Mouse (Mus musculus): ENCODE results near the gene Dffa. TPM values are rescaled to one million over a fixed set of nuclear protein-coding genes. Genes with fewer than 3 reads are reported as not detected.

Gene Dffa
- 38.7 and 38.8 TPM in 2 replicates for polyA plus RNA-seq (2015; fragmentation: Nextera tagmentation; extraction: Ambion mirVana)

- Histone ChIP-seq H3K4me2 (peak within 1 kb of the TSS; percentile 87), H3K4me1 (peaks cover 10% of the 10 kb centered on the region), H3K4me3 (peak within 1 kb of the TSS; percentile 89), H3K9me3 (no peaks in the 10 kb centered on the region), H3K9ac (peak within 1 kb of the TSS; percentile 94), H3K36me3 (peaks cover 28% of the 10 kb centered on the region), H3K27me3 (no peaks in the 10 kb centered on the region), H3K27ac (no peak within 1 kb of the TSS)
- WGBS: 1% methylated on average over 35 of the region's 35 CpGs
- ATAC-seq (ENCODE audit: insufficient number of reproducible peaks, low FRiP score, low TSS enrichment, low read depth): peak; percentile 79
Measured at GRCm38 (mm10) chr4:149103875-149104561, at the start of gene Dffa. Gene Dffa (plus strand): TSS chr4:149104146.

GRCm38 (mm10) chr4:149055847-149056246 lies 48.1 kb upstream of the Dffa start:
- no peak overlapping the region for H3K9ac ChIP-seq
- no peak overlapping the region for H3K27ac ChIP-seq
- H3K9me3 ChIP-seq: no peaks in the 10 kb centered on the region
- peaks cover 28% of the 10 kb centered on the region for H3K4me1 ChIP-seq
- no peak for ATAC-seq (ENCODE audit: insufficient number of reproducible peaks, low FRiP score, low TSS enrichment, low read depth)
- peaks cover 6% of the 10 kb centered on the region; the same call in 1 of the 2 replicates for H3K27me3 ChIP-seq
- H3K4me2 ChIP-seq: no peak overlapping the region
- 58% methylated on average over 6 of the region's 6 CpGs for WGBS
- no peak overlapping the region for H3K4me3 ChIP-seq
- no peaks in the 10 kb centered on the region for H3K36me3 ChIP-seq

DNA sequence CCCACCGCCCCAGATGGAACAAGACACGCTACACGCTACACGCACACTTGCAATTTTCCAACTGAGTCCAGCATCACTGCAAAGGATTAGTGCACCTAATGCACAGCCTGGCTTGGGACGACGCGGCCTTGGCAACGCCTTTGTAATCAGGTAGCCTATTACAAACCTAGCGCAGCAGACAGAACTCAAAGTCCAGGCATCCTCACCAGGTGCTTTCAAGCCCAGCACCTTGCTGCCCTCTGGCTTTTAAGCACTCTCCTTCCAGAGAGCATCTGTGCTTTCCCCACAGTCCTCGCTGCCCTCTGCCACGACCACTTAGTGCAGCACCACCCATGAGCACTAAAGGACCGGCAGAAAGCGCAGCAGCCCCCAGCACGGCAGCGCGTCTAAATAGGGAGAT lies 47.0 kb upstream of the Dffa start:
- H3K9me3 ChIP-seq: no peaks in the 10 kb centered on the region
- peaks cover 34% of the 10 kb centered on the region for H3K4me1 ChIP-seq
- no peak for ATAC-seq (ENCODE audit: insufficient number of reproducible peaks, low FRiP score, low TSS enrichment, low read depth)
- H3K27me3 ChIP-seq: peaks cover 6% of the 10 kb centered on the region; the same call in 1 of the 2 replicates
- H3K4me3 ChIP-seq: no peak overlapping the region
- no peak overlapping the region for H3K9ac ChIP-seq
- H3K27ac ChIP-seq: no peak overlapping the region
- H3K36me3 ChIP-seq: no peaks in the 10 kb centered on the region
- H3K4me2 ChIP-seq: no peak overlapping the region
- 76% methylated on average over 16 of the region's 16 CpGs for WGBS

GRCm38 (mm10) chr4:149057470-149057869 lies 46.5 kb upstream of the Dffa start:
- H3K27ac ChIP-seq: 0 out of 2 replicates have a peak overlapping the region, but pooled peaks have one; percentile 65
- no peak overlapping the region for H3K4me3 ChIP-seq
- H3K27me3 ChIP-seq: peaks cover 6% of the 10 kb centered on the region; the same call in 1 of the 2 replicates
- no peaks in the 10 kb centered on the region for H3K36me3 ChIP-seq
- no peak overlapping the region for H3K9ac ChIP-seq
- no peak for ATAC-seq (ENCODE audit: insufficient number of reproducible peaks, low FRiP score, low TSS enrichment, low read depth)
- H3K4me1 ChIP-seq: peaks cover 39% of the 10 kb centered on the region
- no peak overlapping the region for H3K4me2 ChIP-seq
- 41% methylated on average over 14 of the region's 14 CpGs for WGBS
- no peaks in the 10 kb centered on the region for H3K9me3 ChIP-seq

- no peak overlapping the region for H3K4me2 ChIP-seq
- H3K9ac ChIP-seq: no peak overlapping the region
- no peaks in the 10 kb centered on the region; the same call in 1 of the 2 replicates for H3K27me3 ChIP-seq
- H3K4me3 ChIP-seq: no peak overlapping the region
- no peak for ATAC-seq (ENCODE audit: insufficient number of reproducible peaks, low FRiP score, low TSS enrichment, low read depth)
- 59% methylated on average over 7 of the region's 7 CpGs for WGBS
- no peaks in the 10 kb centered on the region for H3K36me3 ChIP-seq
- no peaks in the 10 kb centered on the region for H3K9me3 ChIP-seq
- H3K4me1 ChIP-seq: peaks cover 45% of the 10 kb centered on the region
- H3K27ac ChIP-seq: peak overlapping the region; percentile 65
Measured at GRCm38 (mm10) chr4:149058298-149058697, 45.6 kb upstream of the Dffa start.

- ATAC-seq (ENCODE audit: insufficient number of reproducible peaks, low FRiP score, low TSS enrichment, low read depth): no peak
- Histone ChIP-seq H3K4me3 (no peak overlapping the region), H3K27me3 (no peaks in the 10 kb centered on the region; the same call in 1 of the 2 replicates), H3K4me2 (no peak overlapping the region), H3K4me1 (peaks cover 42% of the 10 kb centered on the region), H3K27ac (no peak overlapping the region), H3K36me3 (no peaks in the 10 kb centered on the region), H3K9ac (no peak overlapping the region), H3K9me3 (no peaks in the 10 kb centered on the region)
- 83% methylated on average over 9 of the region's 9 CpGs for WGBS
Measured at GRCm38 (mm10) chr4:149059713-149060112, 44.2 kb upstream of the Dffa start.

- Histone ChIP-seq H3K9ac (no peak overlapping the region), H3K4me3 (no peak overlapping the region), H3K9me3 (no peaks in the 10 kb centered on the region), H3K27ac (no peak overlapping the region), H3K4me2 (no peak overlapping the region), H3K36me3 (no peaks in the 10 kb centered on the region), H3K4me1 (peaks cover 40% of the 10 kb centered on the region), H3K27me3 (no peaks in the 10 kb centered on the region; the same call in 1 of the 2 replicates)
- WGBS: 56% methylated on average over 14 of the region's 14 CpGs
- no peak for ATAC-seq (ENCODE audit: insufficient number of reproducible peaks, low FRiP score, low TSS enrichment, low read depth)
Measured at GRCm38 (mm10) chr4:149060621-149061431, 43.1 kb upstream of the Dffa start.

DNA sequence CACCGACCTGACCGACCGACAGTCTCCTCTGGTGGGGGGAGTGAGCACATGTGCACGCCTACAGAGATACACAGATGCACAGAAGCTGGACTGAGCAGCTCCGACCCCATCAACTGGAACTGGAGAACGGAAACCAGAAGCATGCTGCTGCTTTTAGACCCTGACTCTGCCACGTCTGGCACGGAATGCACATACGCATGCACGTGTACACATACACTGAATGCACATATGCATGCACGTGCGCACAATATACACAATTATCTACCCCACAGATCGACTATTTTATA lies 42.6 kb upstream of the Dffa start:
- no peak overlapping the region for H3K27ac ChIP-seq
- H3K27me3 ChIP-seq: no peaks in the 10 kb centered on the region; the same call in 1 of the 2 replicates
- H3K9me3 ChIP-seq: no peaks in the 10 kb centered on the region
- WGBS: 65% methylated on average over 13 of the region's 13 CpGs
- H3K4me2 ChIP-seq: no peak overlapping the region
- no peaks in the 10 kb centered on the region for H3K36me3 ChIP-seq
- H3K9ac ChIP-seq: no peak overlapping the region
- no peak for ATAC-seq (ENCODE audit: insufficient number of reproducible peaks, low FRiP score, low TSS enrichment, low read depth)
- no peak overlapping the region for H3K4me3 ChIP-seq
- peaks cover 38% of the 10 kb centered on the region for H3K4me1 ChIP-seq

GRCm38 (mm10) chr4:149062406-149063318 lies 41.3 kb upstream of the Dffa start:
- Histone ChIP-seq H3K27ac (no peak overlapping the region), H3K4me1 (peaks cover 39% of the 10 kb centered on the region), H3K36me3 (no peaks in the 10 kb centered on the region), H3K4me2 (no peak overlapping the region), H3K9me3 (no peaks in the 10 kb centered on the region), H3K27me3 (no peaks in the 10 kb centered on the region; the same call in 1 of the 2 replicates), H3K9ac (no peak overlapping the region), H3K4me3 (no peak overlapping the region)
- ATAC-seq (ENCODE audit: insufficient number of reproducible peaks, low FRiP score, low TSS enrichment, low read depth): no peak
- WGBS: 44% methylated on average over 21 of the region's 21 CpGs

- no peak overlapping the region for H3K9ac ChIP-seq
- no peak overlapping the region for H3K4me3 ChIP-seq
- peaks cover 26% of the 10 kb centered on the region; the same call in 1 of the 2 replicates for H3K4me1 ChIP-seq
- no peaks in the 10 kb centered on the region for H3K9me3 ChIP-seq
- H3K27me3 ChIP-seq: no peaks in the 10 kb centered on the region; the same call in 1 of the 2 replicates
- ATAC-seq (ENCODE audit: insufficient number of reproducible peaks, low FRiP score, low TSS enrichment, low read depth): no peak
- H3K27ac ChIP-seq: no peak overlapping the region
- no peaks in the 10 kb centered on the region for H3K36me3 ChIP-seq
- no peak overlapping the region for H3K4me2 ChIP-seq
- 84% methylated on average over 23 of the region's 23 CpGs for WGBS
Measured at GRCm38 (mm10) chr4:149064061-149064854, 39.7 kb upstream of the Dffa start.
